ENCODE assay signal across 8 mouse cellular contexts in the genomic region with DNA sequence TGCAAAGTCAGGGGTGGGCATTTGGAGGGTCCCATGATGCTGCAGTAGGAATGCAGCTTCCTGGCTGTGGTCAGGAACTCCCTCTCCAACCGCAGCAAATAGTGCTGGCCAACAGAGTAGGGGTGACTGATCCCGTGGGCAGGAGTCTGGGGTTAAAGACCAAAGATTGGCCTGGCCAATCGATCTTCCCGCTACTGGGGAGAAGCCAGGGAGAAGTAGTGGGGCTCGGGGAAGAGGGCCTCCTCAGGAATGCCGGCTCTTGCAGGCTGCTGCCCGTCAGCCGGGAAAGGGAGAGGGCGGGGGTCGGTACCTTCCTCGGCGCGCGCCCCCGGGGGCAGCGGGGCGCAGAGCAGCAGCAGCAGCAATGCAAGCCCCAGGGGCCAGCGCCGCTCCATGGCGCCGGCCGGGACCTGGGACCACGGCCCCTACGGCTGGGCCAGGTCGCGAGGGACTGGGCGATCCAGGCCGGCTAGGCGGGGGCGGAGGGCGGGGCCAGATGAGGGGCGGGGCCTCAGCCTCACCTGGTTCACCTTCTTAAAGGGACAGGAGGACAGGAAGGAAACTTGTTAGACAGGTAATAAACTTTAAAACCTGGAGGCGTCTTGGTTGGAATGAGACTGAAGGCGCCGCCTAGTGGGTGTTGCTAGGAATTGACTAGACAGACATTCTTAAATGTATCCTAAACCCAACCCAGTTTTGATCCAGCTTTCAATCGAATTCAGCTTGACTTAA. TPM values are rescaled to one million over a fixed set of nuclear protein-coding genes. Genes with fewer than 3 reads are reported as not detected.
DNase-seq lines count a peak whose midpoint lies in the region; ATAC-seq and TF ChIP-seq lines count a peak whose summit lies in the region.

Epha1 (minus strand) TSS at position 453 of the 732 bp plus-strand sequence.

- H3K4me1 ChIP-seq in erythroblast, embryonic 14.5 days (ENCODE audit: control insufficient read depth), result peaks cover 4% of the 10 kb centered on the region
- peaks cover 63% of the 10 kb centered on the region for H3K4me1 ChIP-seq in heart, embryonic 10.5 days
- peaks cover 24% of the 10 kb centered on the region for H3K4me1 ChIP-seq in kidney, embryonic 14.5 days (ENCODE audit: control insufficient read depth, insufficient read depth, low read length)
- H3K4me1 ChIP-seq in lung, postnatal 0 days (ENCODE audit: insufficient read depth, low read depth, low read length), result peaks cover 14% of the 10 kb centered on the region

- peak within 1 kb of the TSS; percentile 48 for H3K4me3 ChIP-seq in erythroblast, embryonic 14.5 days (replicated peaks)
- H3K4me3 ChIP-seq in heart, embryonic 10.5 days, result peak within 1 kb of the TSS; percentile 70
- H3K4me3 ChIP-seq in kidney, embryonic 14.5 days (ENCODE audit: low read length), result peak within 1 kb of the TSS; percentile 57
- H3K4me3 ChIP-seq in lung, postnatal 0 days (ENCODE audit: low read depth, low read length), result peak within 1 kb of the TSS; percentile 57

- under 1% methylated on average over 34 of the region's 36 CpGs for WGBS in heart, embryonic 10.5 days
- under 1% methylated on average over 26 of the region's 36 CpGs for WGBS in kidney, embryonic 14.5 days
- WGBS in lung, postnatal 0 days, result 1% methylated on average over 35 of the region's 36 CpGs

- no peaks in the 10 kb centered on the region for H3K36me3 ChIP-seq in erythroblast, embryonic 14.5 days (ENCODE audit: control insufficient read depth)
- no peaks in the 10 kb centered on the region for H3K36me3 ChIP-seq in heart, embryonic 10.5 days
- no peaks in the 10 kb centered on the region for H3K36me3 ChIP-seq in kidney, embryonic 14.5 days (ENCODE audit: control insufficient read depth, insufficient read depth, low read length)
- no peaks in the 10 kb centered on the region for H3K36me3 ChIP-seq in lung, postnatal 0 days (ENCODE audit: insufficient read depth, low read length)

- H3K9ac ChIP-seq in kidney, embryonic 14.5 days (ENCODE audit: low read depth, low read length), result peak within 1 kb of the TSS; percentile 57
- H3K9ac ChIP-seq in lung, postnatal 0 days (replicated peaks; ENCODE audit: low read depth), result peak within 1 kb of the TSS; percentile 74

- no peaks in the 10 kb centered on the region for H3K9me3 ChIP-seq in erythroblast, embryonic 14.5 days (ENCODE audit: control insufficient read depth, low read length)
- no peaks in the 10 kb centered on the region for H3K9me3 ChIP-seq in heart, embryonic 10.5 days
- H3K9me3 ChIP-seq in kidney, embryonic 14.5 days (ENCODE audit: control insufficient read depth, low read length), result no peaks in the 10 kb centered on the region
- no peaks in the 10 kb centered on the region for H3K9me3 ChIP-seq in lung, postnatal 0 days (ENCODE audit: low read length)

- TF ChIP-seq CTCF in lung, postnatal 0 days (IDR thresholded peaks at IDR 0.05), result peak; percentile 69

- H3K27me3 ChIP-seq in erythroblast, embryonic 14.5 days (ENCODE audit: control insufficient read depth), result peaks cover 11% of the 10 kb centered on the region
- no peaks in the 10 kb centered on the region for H3K27me3 ChIP-seq in heart, embryonic 10.5 days (ENCODE audit: insufficient read depth, poor library complexity, severe bottlenecking)
- no peaks in the 10 kb centered on the region for H3K27me3 ChIP-seq in kidney, embryonic 14.5 days (ENCODE audit: control insufficient read depth, insufficient read depth, low read length)
- H3K27me3 ChIP-seq in lung, postnatal 0 days (replicated peaks; ENCODE audit: insufficient read depth, low read length), result no peaks in the 10 kb centered on the region

- peak within 1 kb of the TSS; percentile 91 for H3K4me2 ChIP-seq in kidney, embryonic 14.5 days (replicated peaks; ENCODE audit: low read depth, low read length)
- peak within 1 kb of the TSS; percentile 87 for H3K4me2 ChIP-seq in lung, postnatal 0 days (replicated peaks; ENCODE audit: low read depth, low read length)

- DNase-seq in MN1 (ENCODE audit: low spot score), result peak; percentile 41
- DNase-seq in cerebellum, postnatal 14 days, result peak; percentile 72 to 77
- DNase-seq in heart, embryonic 10.5 days (ENCODE audit: low spot score), result peak; percentile 76
- DNase-seq in lung, postnatal 0 days (ENCODE audit: low spot score), result peak; percentile 96
- peak; percentile 74 for DNase-seq in retina, embryonic 14.5 days (ENCODE audit: low spot score)

- TF ChIP-seq EP300 in lung, postnatal 0 days (IDR thresholded peaks at IDR 0.05), result 0 out of 2 replicates have a peak, but pooled peaks have one; percentile 27

- H3K27ac ChIP-seq in heart, embryonic 10.5 days, result peak within 1 kb of the TSS; percentile 83
- H3K27ac ChIP-seq in kidney, embryonic 14.5 days (ENCODE audit: low read depth, low read length), result no peak within 1 kb of the TSS
- H3K27ac ChIP-seq in lung, postnatal 0 days (ENCODE audit: low read length), result peak within 1 kb of the TSS; percentile 91

- ATAC-seq in erythroblast, adult 5-6 weeks (replicated peaks; ENCODE audit: low FRiP score, poor library complexity, severe bottlenecking), result no peak
- ATAC-seq in kidney, embryonic 14.5 days (ENCODE audit: low FRiP score, low TSS enrichment), result peak; percentile 85
- peak; percentile 55 for ATAC-seq in lung, postnatal 0 days

RNA-seq across cellular contexts. Expression of gene Epha1, which starts in this region (rescaled TPM):
- polyA plus RNA-seq in erythroblast, embryonic 14.5 days (2012), result 0.02 TPM in 1 of 2 replicates, not detected in the other
- total RNA-seq in erythroblast, adult 5-6 weeks (2015; ENCODE audit: low replicate concordance), result not detected in 2 replicates
- not detected in 2 replicates for total RNA-seq in erythroblast, adult 5-6 weeks (2017; ENCODE audit: low replicate concordance)
- 3.0 and 4.8 TPM in 2 replicates for polyA plus RNA-seq in heart, embryonic 10.5 days (2016; fragmentation: Nextera tagmentation; extraction: Ambion mirVana)
- polyA plus RNA-seq in kidney, embryonic 14.5 days (2014; fragmentation: Nextera tagmentation; extraction: Ambion mirVana), result 3.1 and 3.3 TPM in 2 replicates
- polyA plus RNA-seq in lung, postnatal 0 days (2015; fragmentation: Nextera tagmentation; extraction: Ambion mirVana), result 21.8 TPM in 2 replicates

Comparison
In these comparisons a context has a peak if more than half of its experiments do, and no peak if none do; other contexts are left out.
1. DNase-seq: peak in every context shown above with its lines; median percentile 96 in lung, postnatal 0 days; 76 in heart, embryonic 10.5 days; 74 in cerebellum, postnatal 14 days; 74 in retina, embryonic 14.5 days; 41 in MN1.